ENCODE assay signal across 8 mouse cellular contexts in genomic region chr17:25951225-25951802, GRCm38 (mm10). TPM values are rescaled to one million over a fixed set of nuclear protein-coding genes. Genes with fewer than 3 reads are reported as not detected.
DNase-seq lines count a peak whose midpoint lies in the region; ATAC-seq lines count a peak whose summit lies in the region.

No protein-coding gene starts in this region.

- ATAC-seq in kidney, embryonic 14.5 days (ENCODE audit: low FRiP score, low TSS enrichment) = 0 out of 2 replicates have a peak, but pooled peaks have one; percentile 8
- 0 out of 2 replicates have a peak, but pooled peaks have one; percentile 8 for ATAC-seq in granulocyte monocyte progenitor cell, adult 5-6 weeks (replicated peaks; ENCODE audit: poor library complexity, severe bottlenecking)
- no peak for ATAC-seq in liver, embryonic 15.5 days (ENCODE audit: insufficient read depth)
- no peak for ATAC-seq in inflammation-experienced regulatory T-cells, adult 6 months

- peaks cover 8% of the 10 kb centered on the region; the same call in 1 of the 2 replicates for H3K4me1 ChIP-seq in kidney, embryonic 14.5 days (ENCODE audit: control insufficient read depth, insufficient read depth, low read length)
- no peaks in the 10 kb centered on the region for H3K4me1 ChIP-seq in brown adipose tissue, adult 24 weeks (ENCODE audit: control insufficient read depth, insufficient read depth, insufficient read length, low read length)
- peaks cover 56% of the 10 kb centered on the region for H3K4me1 ChIP-seq in liver, embryonic 15.5 days (replicated peaks)

- no peaks in the 10 kb centered on the region for H3K9me3 ChIP-seq in kidney, embryonic 14.5 days (ENCODE audit: control insufficient read depth, low read length)
- no peaks in the 10 kb centered on the region for H3K9me3 ChIP-seq in liver, embryonic 15.5 days (replicated peaks)

- under 1% methylated on average over 33 of the region's 33 CpGs for WGBS in kidney, embryonic 14.5 days
- WGBS in liver, embryonic 15.5 days (ENCODE audit: insufficient replicate concordance) = 2% methylated on average over 33 of the region's 33 CpGs

- H3K9ac ChIP-seq in kidney, embryonic 14.5 days (ENCODE audit: low read depth, low read length) = peak overlapping the region; percentile 34; the same call in 1 of the 2 replicates
- peak overlapping the region; percentile 25; the same call in 1 of the 2 replicates for H3K9ac ChIP-seq in liver, embryonic 15.5 days

- H3K36me3 ChIP-seq in kidney, embryonic 14.5 days (ENCODE audit: control insufficient read depth, insufficient read depth, low read length) = no peaks in the 10 kb centered on the region
- H3K36me3 ChIP-seq in liver, embryonic 15.5 days (replicated peaks) = no peaks in the 10 kb centered on the region

- H3K4me3 ChIP-seq in kidney, embryonic 14.5 days (ENCODE audit: low read length) = peak overlapping the region; percentile 44
- H3K4me3 ChIP-seq in brown adipose tissue, adult 24 weeks (ENCODE audit: insufficient read depth, low read depth, low read length) = peak overlapping the region; percentile 31
- peak overlapping the region; percentile 49 for H3K4me3 ChIP-seq in liver, embryonic 15.5 days (replicated peaks)

- peaks cover 37% of the 10 kb centered on the region for H3K27me3 ChIP-seq in kidney, embryonic 14.5 days (ENCODE audit: control insufficient read depth, insufficient read depth, low read length)
- peaks cover 59% of the 10 kb centered on the region for H3K27me3 ChIP-seq in liver, embryonic 15.5 days

- H3K27ac ChIP-seq in kidney, embryonic 14.5 days (ENCODE audit: low read depth, low read length) = no peak overlapping the region
- H3K27ac ChIP-seq in brown adipose tissue, adult 24 weeks (replicated peaks; ENCODE audit: low read depth, low read length) = no peak overlapping the region
- H3K27ac ChIP-seq in liver, embryonic 15.5 days (replicated peaks) = no peak overlapping the region

- peak overlapping the region; percentile 80 for H3K4me2 ChIP-seq in kidney, embryonic 14.5 days (replicated peaks; ENCODE audit: low read depth, low read length)
- peak overlapping the region; percentile 74 for H3K4me2 ChIP-seq in liver, embryonic 15.5 days

- no peak for DNase-seq in kidney, postnatal 10 days
- no peak for DNase-seq in left cerebral cortex, adult 8-10 months (ENCODE audit: low spot score in 2 of 2)
- no peak for DNase-seq in adrenal gland, adult 8-10 months

RNA-seq across cellular contexts. Expression of gene A930017K11Rik, which starts 1.1 kb away (rescaled TPM):
- 2.8 and 4.4 TPM in 2 replicates for polyA plus RNA-seq in kidney, embryonic 14.5 days (2014; fragmentation: Nextera tagmentation; extraction: Ambion mirVana)
- not detected in 2 replicates for polyA plus RNA-seq in brown adipose tissue, adult 24 weeks (2012; ENCODE audit: insufficient read depth, insufficient read length, missing spikeins)
- not detected in 2 replicates for total RNA-seq in granulocyte monocyte progenitor cell, adult 5-6 weeks (2014; fragmentation: Nextera tagmentation)
- not detected in 2 replicates for total RNA-seq in granulocyte monocyte progenitor cell, adult 5-6 weeks (2017)
- 0.23 and 0.37 TPM in 2 replicates for polyA plus RNA-seq in liver, embryonic 15.5 days (2015; fragmentation: Nextera tagmentation; extraction: Ambion mirVana)
- polyA plus RNA-seq in inflammation-experienced regulatory T-cells, adult 6 months (2017; shearing (Covaris generic)) = not detected
- total RNA-seq in left cerebral cortex, adult 8-10 months (2022) = 1 to 10 TPM in 3 of 4 experiments, under 1 TPM in 1; 0.63 to 1.8 (median 1.4) TPM
- not detected for total RNA-seq in adrenal gland, adult 8-10 months (2022)

RNA-seq across cellular contexts. Expression of gene Nhlrc4, which starts 6.6 kb away (rescaled TPM):
- 0.28 and 0.43 TPM in 2 replicates for polyA plus RNA-seq in kidney, embryonic 14.5 days (2014; fragmentation: Nextera tagmentation; extraction: Ambion mirVana)
- not detected in 2 replicates for polyA plus RNA-seq in brown adipose tissue, adult 24 weeks (2012; ENCODE audit: insufficient read depth, insufficient read length, missing spikeins)
- total RNA-seq in granulocyte monocyte progenitor cell, adult 5-6 weeks (2014; fragmentation: Nextera tagmentation) = not detected in 2 replicates
- total RNA-seq in granulocyte monocyte progenitor cell, adult 5-6 weeks (2017) = not detected in 2 replicates
- 6.1 and 6.7 TPM in 2 replicates for polyA plus RNA-seq in liver, embryonic 15.5 days (2015; fragmentation: Nextera tagmentation; extraction: Ambion mirVana)
- not detected for polyA plus RNA-seq in inflammation-experienced regulatory T-cells, adult 6 months (2017; shearing (Covaris generic))
- under 1 TPM; 0.41 to 0.74 (median 0.48) TPM for total RNA-seq in left cerebral cortex, adult 8-10 months (2022)
- total RNA-seq in adrenal gland, adult 8-10 months (2022) = not detected

RNA-seq across cellular contexts. Expression of gene Pigq, which starts 6.6 kb away (rescaled TPM):
- polyA plus RNA-seq in kidney, embryonic 14.5 days (2014; fragmentation: Nextera tagmentation; extraction: Ambion mirVana) = 51.5 and 77.2 TPM in 2 replicates
- polyA plus RNA-seq in brown adipose tissue, adult 24 weeks (2012; ENCODE audit: insufficient read depth, insufficient read length, missing spikeins) = 65.6 and 109 TPM in 2 replicates
- total RNA-seq in granulocyte monocyte progenitor cell, adult 5-6 weeks (2014; fragmentation: Nextera tagmentation) = 63.5 and 87.9 TPM in 2 replicates
- total RNA-seq in granulocyte monocyte progenitor cell, adult 5-6 weeks (2017) = 32.4 and 37.1 TPM in 2 replicates
- polyA plus RNA-seq in liver, embryonic 15.5 days (2015; fragmentation: Nextera tagmentation; extraction: Ambion mirVana) = 156 and 174 TPM in 2 replicates
- 10 to 100 TPM; 22.0 to 28.6 (median 27.4) TPM for polyA plus RNA-seq in inflammation-experienced regulatory T-cells, adult 6 months (2017; shearing (Covaris generic))
- 100 to 1,000 TPM; 104 to 113 (median 104) TPM for total RNA-seq in left cerebral cortex, adult 8-10 months (2022)
- total RNA-seq in adrenal gland, adult 8-10 months (2022) = 100 to 1,000 TPM; 101 to 126 (median 111) TPM

RNA-seq across cellular contexts. Expression of gene Rab40c, which starts 31.8 kb away (rescaled TPM):
- polyA plus RNA-seq in kidney, embryonic 14.5 days (2014; fragmentation: Nextera tagmentation; extraction: Ambion mirVana) = 17.2 and 20.4 TPM in 2 replicates
- polyA plus RNA-seq in brown adipose tissue, adult 24 weeks (2012; ENCODE audit: insufficient read depth, insufficient read length, missing spikeins) = 6.3 and 7.0 TPM in 2 replicates
- total RNA-seq in granulocyte monocyte progenitor cell, adult 5-6 weeks (2014; fragmentation: Nextera tagmentation) = 9.4 and 15.9 TPM in 2 replicates
- total RNA-seq in granulocyte monocyte progenitor cell, adult 5-6 weeks (2017) = 7.2 and 11.8 TPM in 2 replicates
- polyA plus RNA-seq in liver, embryonic 15.5 days (2015; fragmentation: Nextera tagmentation; extraction: Ambion mirVana) = 6.6 and 8.4 TPM in 2 replicates
- 1 to 10 TPM; 6.0 to 7.9 (median 7.5) TPM for polyA plus RNA-seq in inflammation-experienced regulatory T-cells, adult 6 months (2017; shearing (Covaris generic))
- 10 to 100 TPM; 39.7 to 46.1 (median 45.1) TPM for total RNA-seq in left cerebral cortex, adult 8-10 months (2022)
- total RNA-seq in adrenal gland, adult 8-10 months (2022) = 10 to 100 TPM; 33.9 to 65.0 (median 36.3) TPM

RNA-seq across cellular contexts. Expression of gene Capn15, which starts 34.3 kb away (rescaled TPM):
- polyA plus RNA-seq in kidney, embryonic 14.5 days (2014; fragmentation: Nextera tagmentation; extraction: Ambion mirVana) = 27.1 and 35.3 TPM in 2 replicates
- polyA plus RNA-seq in brown adipose tissue, adult 24 weeks (2012; ENCODE audit: insufficient read depth, insufficient read length, missing spikeins) = 4.7 and 5.6 TPM in 2 replicates
- 12.5 and 16.4 TPM in 2 replicates for total RNA-seq in granulocyte monocyte progenitor cell, adult 5-6 weeks (2014; fragmentation: Nextera tagmentation)
- 3.2 and 5.3 TPM in 2 replicates for total RNA-seq in granulocyte monocyte progenitor cell, adult 5-6 weeks (2017)
- polyA plus RNA-seq in liver, embryonic 15.5 days (2015; fragmentation: Nextera tagmentation; extraction: Ambion mirVana) = 9.7 and 11.4 TPM in 2 replicates
- 1 to 10 TPM; 5.6 to 6.0 (median 5.7) TPM for polyA plus RNA-seq in inflammation-experienced regulatory T-cells, adult 6 months (2017; shearing (Covaris generic))
- 10 to 100 TPM; 34.3 to 50.9 (median 46.4) TPM for total RNA-seq in left cerebral cortex, adult 8-10 months (2022)
- 10 to 100 TPM; 20.1 to 34.6 (median 24.9) TPM for total RNA-seq in adrenal gland, adult 8-10 months (2022)

Comparison
In these comparisons a context has a peak if more than half of its experiments do, and no peak if none do; other contexts are left out.
1. ATAC-seq: peak in kidney, embryonic 14.5 days (single experiment) and granulocyte monocyte progenitor cell, adult 5-6 weeks (single experiment); none in liver, embryonic 15.5 days (single experiment) and inflammation-experienced regulatory T-cells, adult 6 months (single experiment).
2. Peak in every context shown above with its lines, with median percentiles within 50 percentile points of each other: H3K4me3 ChIP-seq.